Mouse (Mus musculus): ENCODE measurements around the gene Cplx3. TPM values are rescaled to one million over a fixed set of nuclear protein-coding genes. Genes with fewer than 3 reads are reported as not detected.

The Cplx3 gene
- polyA plus RNA-seq, 1 experiment = not detected

DNA sequence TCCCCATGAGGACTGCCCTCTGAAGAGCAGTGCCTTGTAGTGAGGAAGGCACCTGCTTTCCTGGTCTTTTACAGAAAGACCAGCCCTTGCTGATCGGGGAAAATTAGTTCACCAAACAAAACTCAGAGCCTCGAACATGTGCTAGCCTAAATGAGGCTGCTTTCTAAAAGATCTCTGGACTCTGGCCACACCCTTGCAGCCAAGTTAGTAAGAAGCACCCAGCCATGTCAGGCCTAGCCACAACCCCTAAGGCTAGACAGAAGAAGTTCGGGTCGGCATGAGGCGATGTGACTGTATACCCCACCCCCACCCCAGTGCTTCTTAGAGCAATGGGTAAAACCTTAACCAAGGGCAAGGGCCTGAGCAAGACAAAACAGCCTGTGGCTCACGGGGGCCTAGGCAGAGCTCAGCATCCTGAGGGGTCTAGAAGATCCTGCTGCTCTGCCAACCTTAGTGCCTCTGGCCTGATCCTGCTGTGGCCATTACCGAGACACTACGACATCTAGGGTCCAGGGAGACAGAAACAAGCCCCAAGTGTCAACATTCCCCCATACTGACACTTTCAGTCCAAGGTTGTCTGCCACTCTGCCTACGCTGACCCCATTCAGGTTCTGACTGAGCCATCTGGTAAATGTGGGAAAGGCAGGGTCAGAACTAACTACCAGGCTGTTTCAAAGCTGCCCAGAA is 37.2 kb upstream of the Cplx3 start:
- 17% methylated on average over 9 of the region's 9 CpGs for WGBS
- H3K36me3 ChIP-seq (ENCODE audit: control insufficient read depth, insufficient read depth, low read length) = no peaks in the 10 kb centered on the region
- no peaks in the 10 kb centered on the region for H3K27me3 ChIP-seq (ENCODE audit: control insufficient read depth, insufficient read depth, low read length)
- TF ChIP-seq POLR2A (IDR thresholded peaks at IDR 0.05; ENCODE audit: low read depth, low read length) = no peak
- peak overlapping the region; percentile 57 for H3K4me3 ChIP-seq (ENCODE audit: low read depth, low read length)
- H3K4me1 ChIP-seq (ENCODE audit: control insufficient read depth, insufficient read depth, insufficient read length, low read length) = peaks cover 65% of the 10 kb centered on the region
- peak overlapping the region; percentile 91 for H3K27ac ChIP-seq (ENCODE audit: insufficient read depth, low read depth, low read length)

DNA sequence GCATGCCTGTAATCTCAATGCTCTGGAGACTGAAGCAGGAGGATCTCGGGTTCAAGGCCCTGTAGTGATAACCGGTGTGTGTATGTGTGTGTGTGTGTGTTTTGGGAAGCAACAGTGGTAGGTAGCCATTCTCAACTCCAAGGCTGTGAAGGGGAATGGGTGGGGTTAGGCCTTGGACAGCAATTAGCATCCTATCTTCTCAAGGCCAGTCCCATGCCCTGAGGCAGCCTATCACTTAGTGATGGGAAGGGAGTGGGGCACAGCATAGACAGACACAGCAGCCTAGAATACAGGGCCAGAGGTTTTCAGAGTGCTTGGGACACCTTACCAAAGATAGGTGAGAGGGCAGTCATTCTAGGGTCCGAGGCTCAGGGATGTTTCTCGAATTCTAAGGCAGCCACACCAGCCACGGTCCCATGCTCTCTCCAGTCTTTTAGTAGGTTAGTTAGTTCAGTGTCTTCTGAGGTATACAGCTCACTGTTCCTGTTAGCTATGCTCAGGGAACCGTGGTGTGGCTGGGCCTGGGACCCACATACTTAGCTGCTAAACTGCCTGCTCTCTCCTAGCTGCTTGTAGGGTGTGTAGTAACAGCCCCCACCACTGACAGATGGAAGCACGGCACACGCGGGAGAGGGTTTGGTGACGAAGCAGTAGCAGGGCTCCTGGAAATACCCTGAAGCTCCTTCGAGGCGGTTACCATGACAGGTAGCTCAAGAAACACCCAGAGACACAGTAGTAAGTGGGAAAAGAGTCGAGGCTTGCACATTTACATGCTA is 35.9 kb upstream of the Cplx3 start:
- Histone ChIP-seq H3K36me3 (ENCODE audit: control insufficient read depth, insufficient read depth, low read length) (no peaks in the 10 kb centered on the region), H3K4me1 (ENCODE audit: control insufficient read depth, insufficient read depth, insufficient read length, low read length) (peaks cover 67% of the 10 kb centered on the region), H3K27ac (ENCODE audit: insufficient read depth, low read depth, low read length) (peak overlapping the region; percentile 91), H3K27me3 (ENCODE audit: control insufficient read depth, insufficient read depth, low read length) (no peaks in the 10 kb centered on the region), H3K4me3 (ENCODE audit: low read depth, low read length) (no peak overlapping the region)
- no peak for TF ChIP-seq POLR2A (IDR thresholded peaks at IDR 0.05; ENCODE audit: low read depth, low read length)
- TF ChIP-seq CTCF (IDR thresholded peaks at IDR 0.05; ENCODE audit: extremely low read depth, insufficient read length, insufficient replicate concordance, low read depth, low read length) = no peak
- 73% methylated on average over 13 of the region's 13 CpGs for WGBS

DNA sequence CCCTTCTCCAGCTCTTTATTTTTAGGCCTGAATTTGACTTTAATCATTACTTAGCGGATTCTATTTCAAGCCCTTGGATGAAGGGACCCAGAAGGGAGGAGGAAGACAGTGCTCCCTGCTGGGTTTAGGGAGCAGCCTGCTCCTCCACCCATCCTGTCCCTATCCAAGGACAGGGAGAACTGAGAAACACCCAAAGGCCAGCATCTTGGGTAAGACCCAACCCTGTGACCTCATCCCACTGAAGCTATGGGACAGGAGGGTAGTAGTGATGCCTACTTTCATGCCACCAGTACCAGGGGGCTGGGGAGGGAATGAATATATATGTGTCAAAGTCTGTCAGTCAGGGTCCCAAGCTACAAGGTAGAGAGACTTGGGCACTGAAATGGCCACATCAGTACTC is 34.9 kb upstream of the Cplx3 start:
- no peak for TF ChIP-seq POLR2A (IDR thresholded peaks at IDR 0.05; ENCODE audit: low read depth, low read length)
- no peak for TF ChIP-seq CTCF (IDR thresholded peaks at IDR 0.05; ENCODE audit: extremely low read depth, insufficient read length, insufficient replicate concordance, low read depth, low read length)
- 95% methylated on average over 1 of the region's 1 CpGs for WGBS
- Histone ChIP-seq H3K27me3 (ENCODE audit: control insufficient read depth, insufficient read depth, low read length) (no peaks in the 10 kb centered on the region), H3K4me3 (ENCODE audit: low read depth, low read length) (no peak overlapping the region), H3K27ac (ENCODE audit: insufficient read depth, low read depth, low read length) (peak overlapping the region; percentile 91), H3K4me1 (ENCODE audit: control insufficient read depth, insufficient read depth, insufficient read length, low read length) (peaks cover 62% of the 10 kb centered on the region), H3K36me3 (ENCODE audit: control insufficient read depth, insufficient read depth, low read length) (no peaks in the 10 kb centered on the region)

DNA sequence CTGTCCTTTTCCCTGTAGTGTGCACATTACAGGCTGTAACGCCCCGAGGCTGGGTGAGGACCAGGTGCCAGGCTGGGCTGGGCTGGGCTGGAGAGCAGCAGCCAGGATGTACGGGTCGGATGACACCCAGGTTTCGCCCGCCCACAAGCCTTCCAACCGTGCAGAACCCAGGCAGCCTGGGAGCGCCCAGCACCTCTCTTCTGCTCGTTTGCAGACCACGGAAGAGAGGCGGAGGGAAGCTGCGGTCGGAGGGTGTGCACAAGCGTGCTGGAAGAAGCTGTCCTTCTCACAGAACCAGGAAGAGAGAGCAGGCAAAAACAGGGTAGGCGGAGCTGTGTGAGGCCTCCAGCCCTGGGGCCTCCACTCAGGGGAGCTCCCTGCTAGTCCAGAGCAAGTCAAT is 34.3 kb upstream of the Cplx3 start:
- H3K4me3 ChIP-seq (ENCODE audit: low read depth, low read length) = peak overlapping the region; percentile 31
- under 1% methylated on average over 15 of the region's 15 CpGs for WGBS
- TF ChIP-seq CTCF (IDR thresholded peaks at IDR 0.05; ENCODE audit: extremely low read depth, insufficient read length, insufficient replicate concordance, low read depth, low read length) = no peak
- peak; percentile 49 for TF ChIP-seq POLR2A (IDR thresholded peaks at IDR 0.05; ENCODE audit: low read depth, low read length)
- H3K36me3 ChIP-seq (ENCODE audit: control insufficient read depth, insufficient read depth, low read length) = no peaks in the 10 kb centered on the region
- peaks cover 63% of the 10 kb centered on the region for H3K4me1 ChIP-seq (ENCODE audit: control insufficient read depth, insufficient read depth, insufficient read length, low read length)
- no peaks in the 10 kb centered on the region for H3K27me3 ChIP-seq (ENCODE audit: control insufficient read depth, insufficient read depth, low read length)
- H3K27ac ChIP-seq (ENCODE audit: insufficient read depth, low read depth, low read length) = peak overlapping the region; percentile 91

DNA sequence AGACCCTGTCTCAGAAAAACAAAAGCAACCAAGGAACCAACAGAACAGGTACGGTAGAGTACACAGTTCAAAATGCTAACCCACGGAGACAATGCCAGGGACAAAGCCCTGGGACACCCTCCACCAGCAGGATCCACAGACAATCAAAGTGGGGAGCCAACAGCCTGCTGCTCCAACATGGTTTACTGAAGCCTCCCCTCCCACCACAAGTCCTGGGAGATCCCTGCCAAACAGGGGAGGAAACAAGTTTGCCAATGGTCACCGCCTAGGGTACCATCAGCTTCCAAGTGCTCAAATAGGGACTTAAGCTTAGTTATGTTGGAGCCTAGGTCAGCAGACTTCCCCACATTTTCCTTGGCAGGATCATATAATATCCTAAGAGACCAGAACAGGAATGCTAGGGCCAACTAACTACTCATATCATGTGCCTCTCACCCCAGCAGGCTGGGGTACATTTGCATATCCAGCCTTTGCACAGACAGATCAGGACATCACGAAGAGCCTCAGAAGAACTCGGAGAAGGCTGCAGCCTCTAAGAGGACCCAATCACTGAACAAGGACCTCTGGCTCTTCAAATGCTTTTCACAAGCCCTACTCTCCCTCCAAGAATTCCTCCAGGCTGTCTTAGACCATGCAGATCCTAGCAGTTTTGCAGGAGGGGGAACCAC is 33.7 kb upstream of the Cplx3 start:
- peak overlapping the region; percentile 31 for H3K4me3 ChIP-seq (ENCODE audit: low read depth, low read length)
- TF ChIP-seq POLR2A (IDR thresholded peaks at IDR 0.05; ENCODE audit: low read depth, low read length) (no peak), CTCF (IDR thresholded peaks at IDR 0.05; ENCODE audit: extremely low read depth, insufficient read length, insufficient replicate concordance, low read depth, low read length) (no peak)

DNA sequence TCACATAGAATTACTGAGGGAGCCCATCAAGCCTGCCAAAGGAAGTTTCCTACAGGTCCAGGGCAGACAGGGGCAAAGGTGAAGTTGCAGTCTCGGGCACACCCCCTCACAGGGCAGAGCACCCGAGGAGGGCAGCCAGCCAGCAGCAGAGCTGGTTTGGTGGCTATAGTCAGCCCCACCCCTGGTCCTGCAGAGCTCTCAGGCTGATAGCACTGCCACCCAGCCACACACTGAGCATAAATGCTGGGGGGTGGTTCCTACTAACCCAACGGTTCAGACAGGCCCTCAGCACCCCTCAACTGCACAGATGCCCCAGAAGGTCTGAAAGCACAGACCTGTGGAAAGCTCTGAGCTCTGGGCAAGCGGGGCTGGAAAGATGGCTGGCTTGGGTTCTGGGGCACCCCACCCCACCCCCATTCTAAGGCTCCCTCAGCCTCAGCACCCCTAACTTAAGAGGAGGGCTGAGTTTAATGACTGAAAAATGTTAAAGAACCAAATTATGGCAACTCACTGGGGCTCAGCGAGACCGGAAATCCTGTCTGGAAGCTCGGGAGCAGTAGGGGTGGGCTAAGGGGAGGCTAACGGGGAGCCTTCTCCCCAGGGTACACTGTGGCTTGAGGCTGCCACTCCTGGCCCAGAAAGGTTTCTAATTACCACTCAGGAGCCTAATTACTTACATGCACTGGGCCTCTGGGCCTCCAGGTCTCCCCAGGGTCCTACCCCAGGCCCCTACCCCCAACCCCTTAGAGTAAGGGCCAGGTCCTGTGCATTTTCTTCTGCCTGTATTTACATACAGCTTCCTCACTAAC is 32.8 kb upstream of the Cplx3 start:
- 10% methylated on average over 8 of the region's 8 CpGs for WGBS
- H3K4me1 ChIP-seq (ENCODE audit: control insufficient read depth, insufficient read depth, insufficient read length, low read length) = peaks cover 73% of the 10 kb centered on the region
- peak overlapping the region; percentile 94 for H3K27ac ChIP-seq (ENCODE audit: insufficient read depth, low read depth, low read length)
- no peaks in the 10 kb centered on the region for H3K36me3 ChIP-seq (ENCODE audit: control insufficient read depth, insufficient read depth, low read length)
- TF ChIP-seq POLR2A (IDR thresholded peaks at IDR 0.05; ENCODE audit: low read depth, low read length) (no peak; the same call in 1 of the 2 replicates), CTCF (IDR thresholded peaks at IDR 0.05; ENCODE audit: extremely low read depth, insufficient read length, insufficient replicate concordance, low read depth, low read length) (no peak)
- peak overlapping the region; percentile 27; the same call in 1 of the 2 replicates for H3K4me3 ChIP-seq (ENCODE audit: low read depth, low read length)
- no peaks in the 10 kb centered on the region for H3K27me3 ChIP-seq (ENCODE audit: control insufficient read depth, insufficient read depth, low read length)

More for the DNA sequence above, 33.7 kb upstream of the Cplx3 start:
- Histone ChIP-seq H3K36me3 (ENCODE audit: control insufficient read depth, insufficient read depth, low read length) (no peaks in the 10 kb centered on the region), H3K27ac (ENCODE audit: insufficient read depth, low read depth, low read length) (peak overlapping the region; percentile 91), H3K4me1 (ENCODE audit: control insufficient read depth, insufficient read depth, insufficient read length, low read length) (peaks cover 67% of the 10 kb centered on the region), H3K27me3 (ENCODE audit: control insufficient read depth, insufficient read depth, low read length) (no peaks in the 10 kb centered on the region)
- 24% methylated on average over 5 of the region's 5 CpGs for WGBS

Measured in small intestine, adult 2 months (tissue).